Mouse (Mus musculus) ES-E14 (cell line): ENCODE results near the gene Foxp1. TPM values are rescaled to one million over a fixed set of nuclear protein-coding genes. Genes with fewer than 3 reads are reported as not detected.

Experiments used
- DNase-seq: peaks from one replicate; pipeline ENCODE4 v3.0.0-alpha.2; 2013; ENCODE audit warnings: low read depth, low spot score
- H3K27ac ChIP-seq: 2 replicates; pipeline ENCODE4 v1.5.1; 2012; ENCODE audit warnings: low read depth, mild to moderate bottlenecking, low read length, moderate library complexity, mixed read lengths; ENCODE audit not compliant: poor library complexity, insufficient read depth, severe bottlenecking
- H3K36me3 ChIP-seq: 2 replicates; pipeline ENCODE4 v1.6.1; 2012; ENCODE audit warnings: mild to moderate bottlenecking, low read length, moderate library complexity, mixed read lengths; ENCODE audit not compliant: control insufficient read depth, poor library complexity, insufficient read depth, severe bottlenecking
- H3K4me1 ChIP-seq, 2 experiments: fragments of 150-350 bp in 1 of 2; sonication (generic) in 1 of 2; 2 replicates each; pipeline ENCODE4 v1.6.1; 2012; ENCODE audit warnings: low read length in 2 of 2, mild to moderate bottlenecking in 1 of 2, mixed read lengths in 1 of 2; ENCODE audit not compliant: control insufficient read depth in 2 of 2, insufficient read depth in 2 of 2, poor library complexity in 1 of 2
- H3K4me3 ChIP-seq, 2 experiments: fragments of 150-350 bp in 1 of 2; sonication (generic) in 1 of 2; 2 replicates each; pipeline ENCODE4 v1.5.1; 2012; ENCODE audit warnings: low read length in 2 of 2, low read depth in 1 of 2, mild to moderate bottlenecking in 1 of 2, mixed read lengths in 1 of 2; ENCODE audit not compliant: insufficient read depth in 1 of 2, poor library complexity in 1 of 2, severe bottlenecking in 1 of 2
- H3K9ac ChIP-seq: 2 replicates; pipeline ENCODE4 v1.6.1; 2012; ENCODE audit warnings: low read depth, mild to moderate bottlenecking, low read length, mixed read lengths; ENCODE audit not compliant: poor library complexity, insufficient read depth, severe bottlenecking
- H3K9me3 ChIP-seq: fragments of 150-350 bp; sonication (generic); 2 replicates; pipeline ENCODE4 v1.6.1; 2012; ENCODE audit warnings: low read depth, mild to moderate bottlenecking, low read length; ENCODE audit not compliant: control insufficient read depth, insufficient read depth
- CHD2 ChIP-seq: IDR thresholded peaks from 2 replicates; pipeline ENCODE4 v1.6.1; 2014; ENCODE audit warnings: mild to moderate bottlenecking, low read depth, low read length, inconsistent platforms
- HCFC1 ChIP-seq: IDR thresholded peaks from 2 replicates; pipeline ENCODE4 v1.6.1; 2012; ENCODE audit warnings: low read length, inconsistent platforms, borderline replicate concordance; ENCODE audit not compliant: insufficient read depth
- MAFK ChIP-seq: IDR thresholded peaks from 2 replicates; pipeline ENCODE4 v1.6.1; 2014; ENCODE audit warnings: mild to moderate bottlenecking, low read depth, low read length, inconsistent platforms; ENCODE audit not compliant: insufficient read depth
- ZC3H11A ChIP-seq: IDR thresholded peaks from 2 replicates; pipeline ENCODE4 v1.6.1; 2012; ENCODE audit warnings: low read depth, mild to moderate bottlenecking, inconsistent platforms, low read length, borderline replicate concordance
- ZNF384 ChIP-seq: IDR thresholded peaks from 2 replicates; pipeline ENCODE4 v1.6.1; 2012; ENCODE audit warnings: low read depth, low read length, inconsistent platforms
- in situ Hi-C, 2 experiments: fragments of 600-800 bp; cut with MboI; formaldehyde crosslinking; loops; one replicate each; pipeline ENCODE4 v1.15.1; 2025; ENCODE audit warnings: low sequenced_read_pairs in 2 of 2, inconsistent platforms in 1 of 2; ENCODE audit not compliant: unreplicated experiment in 2 of 2
- total RNA-seq: library from RNA; depleted of rRNA; stranded (reverse); fragments of 300-350 nt; gene quantifications from 2 replicates; pipeline ENCODE4 v1.2.3, GENCODE M21; 2012

Gene Foxp1
- total RNA-seq, 1 experiment, result 70.0 TPM

GRCm38 (mm10) chr6:99280619-99281018, 241.9 kb downstream of the Foxp1 start:
- Histone ChIP-seq H3K4me1 (no peaks in the 10 kb centered on the region), H3K36me3 (no peaks in the 10 kb centered on the region), H3K27ac (no peak overlapping the region), H3K9me3 (no peaks in the 10 kb centered on the region), H3K4me3 (no peak overlapping the region), H3K9ac (no peak overlapping the region)
- no peak for TF ChIP-seq ZNF384
- TF ChIP-seq MAFK, result no peak
- TF ChIP-seq CHD2, result no peak
- TF ChIP-seq ZC3H11A, result no peak
- no peak for TF ChIP-seq HCFC1
- DNase-seq, result no peak
- in situ Hi-C loops, result no loop called here

GRCm38 (mm10) chr6:99277251-99277650, 245.3 kb downstream of the Foxp1 start:
- Histone ChIP-seq H3K9ac (no peak overlapping the region), H3K4me1 (no peaks in the 10 kb centered on the region), H3K9me3 (no peaks in the 10 kb centered on the region), H3K27ac (no peak overlapping the region), H3K4me3 (no peak overlapping the region), H3K36me3 (no peaks in the 10 kb centered on the region)
- no peak for DNase-seq
- in situ Hi-C loops, result no loop called here
- no peak for TF ChIP-seq ZNF384
- no peak for TF ChIP-seq MAFK
- no peak for TF ChIP-seq CHD2

- Histone ChIP-seq H3K4me3 (no peak overlapping the region), H3K27ac (no peak overlapping the region), H3K9me3 (no peaks in the 10 kb centered on the region), H3K9ac (no peak overlapping the region), H3K36me3 (no peaks in the 10 kb centered on the region), H3K4me1 (no peaks in the 10 kb centered on the region)
- no peak for DNase-seq
- in situ Hi-C loops, result no loop called here
- TF ChIP-seq ZNF384, result no peak
- no peak for TF ChIP-seq ZC3H11A
- TF ChIP-seq HCFC1, result no peak
- no peak for TF ChIP-seq CHD2
- no peak for TF ChIP-seq MAFK
Observed at GRCm38 (mm10) chr6:99276297-99276653, 246.2 kb downstream of the Foxp1 start.

- H3K36me3 ChIP-seq, result no peaks in the 10 kb centered on the region
- TF ChIP-seq ZC3H11A, result no peak
- no peak for TF ChIP-seq HCFC1
- no peak for TF ChIP-seq MAFK
- TF ChIP-seq CHD2, result no peak
- no peak for TF ChIP-seq ZNF384
- H3K9me3 ChIP-seq, result no peaks in the 10 kb centered on the region
- no peak for DNase-seq
- no peak overlapping the region for H3K4me3 ChIP-seq
- no peak overlapping the region for H3K9ac ChIP-seq
- H3K4me1 ChIP-seq, result no peaks in the 10 kb centered on the region
- H3K27ac ChIP-seq, result no peak overlapping the region
- in situ Hi-C loops, result no loop called here
Observed at GRCm38 (mm10) chr6:99275381-99276296, 246.9 kb downstream of the Foxp1 start.

GRCm38 (mm10) chr6:99274667-99275066, 247.9 kb downstream of the Foxp1 start:
- Histone ChIP-seq H3K9ac (no peak overlapping the region), H3K9me3 (no peaks in the 10 kb centered on the region), H3K4me1 (no peaks in the 10 kb centered on the region), H3K4me3 (no peak overlapping the region), H3K27ac (no peak overlapping the region), H3K36me3 (no peaks in the 10 kb centered on the region)
- DNase-seq, result no peak
- in situ Hi-C loops, result no loop called here
- no peak for TF ChIP-seq CHD2
- no peak for TF ChIP-seq MAFK
- no peak for TF ChIP-seq ZNF384
- TF ChIP-seq ZC3H11A, result no peak
